Mouse (Mus musculus) liver, postnatal 0 days (tissue): Measurements from ENCODE around the gene Cers5.
"Not testable (repeated sequence)": the region's sequence is repeated elsewhere in the genome, so short reads cannot be mapped to it uniquely, and the experiment has no call there.

Experiments
- CTCF ChIP-seq: sonication (generic); IDR thresholded peaks from 2 replicates; pipeline ENCODE4 v1.5.1; 2016; ENCODE audit warnings: antibody characterized with exemption, low read depth
- EP300 ChIP-seq: IDR thresholded peaks from 2 replicates; pipeline ENCODE4 v1.6.1; 2016; ENCODE audit warnings: antibody characterized with exemption, low read depth, mild to moderate bottlenecking

DNA sequence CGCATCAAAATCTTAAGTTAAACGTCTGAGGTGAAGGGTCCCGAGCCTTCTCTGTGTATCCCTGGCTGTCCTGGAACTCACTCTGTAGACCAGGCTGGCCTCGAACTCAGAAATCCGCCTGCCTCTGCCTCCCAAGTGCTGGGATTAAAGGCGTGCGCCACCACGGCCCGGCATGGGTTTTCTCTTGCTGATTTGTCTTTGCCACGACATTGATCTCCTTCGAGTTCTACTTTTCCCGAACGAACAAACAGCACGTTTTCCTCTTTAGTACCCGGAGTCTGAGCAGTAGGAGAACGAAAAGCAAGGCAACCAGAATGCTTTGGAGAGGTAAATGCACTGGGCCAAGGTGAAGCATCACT is 71.1 kb downstream of the Cers5 start:
- not testable (repeated sequence) for TF ChIP-seq CTCF, EP300
